Mouse (Mus musculus) forebrain, embryonic 14.5 days (tissue): Measurements from ENCODE around the gene Thap7. TPM values are rescaled to one million over a fixed set of nuclear protein-coding genes. Genes with fewer than 3 reads are reported as not detected.
"Not testable (repeated sequence)": the region's sequence is repeated elsewhere in the genome, so short reads cannot be mapped to it uniquely, and the experiment has no call there.

Experiments
- ATAC-seq: fragments of 200-750 bp; cut with Nextera tagmentation; 2 replicates; pipeline ENCODE4 v1.8.0; 2017; ENCODE audit warnings: mild to moderate bottlenecking, moderate library complexity
- DNase-seq: peaks from one replicate; pipeline ENCODE4 v3.0.0-alpha.2; 2015; ENCODE audit warnings: low spot score
- H3K27ac ChIP-seq: fragments of 300-500 bp; sonication (generic); 2 replicates; pipeline ENCODE4 v1.5.1; 2014; ENCODE audit warnings: low read depth, mild to moderate bottlenecking, control low read depth, low read length, moderate library complexity
- H3K27me3 ChIP-seq: fragments of 300-500 bp; sonication (generic); replicated peaks from 2 replicates; pipeline ENCODE4 v1.6.1; 2014; ENCODE audit warnings: low read length, control low read depth, mixed read lengths; ENCODE audit not compliant: control insufficient read depth, insufficient read depth
- H3K36me3 ChIP-seq: fragments of 300-500 bp; sonication (generic); 2 replicates; pipeline ENCODE4 v1.6.1; 2014; ENCODE audit warnings: low read length, control low read depth; ENCODE audit not compliant: control insufficient read depth, insufficient read depth
- H3K4me1 ChIP-seq: fragments of 300-500 bp; sonication (generic); 2 replicates; pipeline ENCODE4 v1.6.1; 2014; ENCODE audit warnings: antibody characterized with exemption, low read length, control low read depth; ENCODE audit not compliant: control insufficient read depth, insufficient read depth
- H3K4me2 ChIP-seq: fragments of 300-500 bp; sonication (generic); 2 replicates; pipeline ENCODE4 v1.6.1; 2014; ENCODE audit warnings: mild to moderate bottlenecking, control low read depth, low read length
- H3K4me3 ChIP-seq: fragments of 300-500 bp; sonication (generic); 2 replicates; pipeline ENCODE4 v1.5.1; 2014; ENCODE audit warnings: low read depth, low read length, control low read depth
- H3K9ac ChIP-seq: fragments of 300-500 bp; sonication (generic); 2 replicates; pipeline ENCODE4 v1.6.1; 2014; ENCODE audit warnings: mild to moderate bottlenecking, low read length, control low read depth, moderate library complexity
- H3K9me3 ChIP-seq: fragments of 300-500 bp; sonication (generic); replicated peaks from 2 replicates; pipeline ENCODE4 v1.6.1; 2016; ENCODE audit warnings: low read length, control low read depth, mixed read lengths; ENCODE audit not compliant: control insufficient read depth
- WGBS: fragments of 180-500 bp; shearing (Covaris S2); extraction: QIAGEN DNeasy Blood & Tissue Kit; methylation state at CpG from one replicate; pipeline ENCODE4 v1.1.7; 2014; 5-methylcytosine and 5-hydroxymethylcytosine counted together
- polyA plus RNA-seq: library from polyadenylated mRNA; unstranded; fragments of >200 nt; fragmentation: Nextera tagmentation; extraction: Ambion mirVana; gene quantifications from 2 replicates; pipeline ENCODE4 v1.2.1, GENCODE M21; 2014

Gene Thap7
- polyA plus RNA-seq, 1 experiment from 2014 or later: 61.6 TPM

- WGBS: under 1% methylated on average over 22 of the region's 22 CpGs
- Histone ChIP-seq H3K9ac (peak within 1 kb of the TSS; percentile 29; the same call in 1 of the 2 replicates), H3K4me2 (peak within 1 kb of the TSS; percentile 47), H3K9me3 (no peaks in the 10 kb centered on the region), H3K4me1 (peaks cover 12% of the 10 kb centered on the region; the same call in 1 of the 2 replicates), H3K27me3 (peaks cover 10% of the 10 kb centered on the region; the same call in 1 of the 2 replicates), H3K36me3 (no peaks in the 10 kb centered on the region), H3K27ac (peak within 1 kb of the TSS; percentile 21; the same call in 1 of the 2 replicates), H3K4me3 (0 out of 2 replicates have a peak within 1 kb of the TSS, but pooled peaks have one; percentile 10)
- ATAC-seq: peak; percentile 78
- DNase-seq: peak; percentile 79
These were observed 30.3 kb upstream of the Thap7 start, which contains the start of gene Lrrc74b for GRCm38 (mm10) chr16:17561128-17561750. Lrrc74b (minus strand) TSS chr16:17561247.

- H3K27ac ChIP-seq: no peak overlapping the region
- no peak overlapping the region; the same call in 1 of the 2 replicates for H3K4me2 ChIP-seq
- no peak for ATAC-seq
- H3K4me3 ChIP-seq: no peak overlapping the region
- H3K9me3 ChIP-seq: no peaks in the 10 kb centered on the region
- no peak overlapping the region for H3K9ac ChIP-seq
- no peaks in the 10 kb centered on the region for H3K36me3 ChIP-seq
- DNase-seq: no peak
- H3K4me1 ChIP-seq: peaks cover 12% of the 10 kb centered on the region; the same call in 1 of the 2 replicates
- peaks cover 10% of the 10 kb centered on the region; the same call in 1 of the 2 replicates for H3K27me3 ChIP-seq
- 69% methylated on average over 9 of the region's 9 CpGs for WGBS
These were observed 28.6 kb upstream of the Thap7 start for GRCm38 (mm10) chr16:17559396-17560027.

GRCm38 (mm10) chr16:17558811-17559210, 27.9 kb upstream of the Thap7 start:
- Histone ChIP-seq H3K27ac (no peak overlapping the region), H3K9me3 (no peaks in the 10 kb centered on the region), H3K4me3 (no peak overlapping the region), H3K4me1 (peaks cover 17% of the 10 kb centered on the region), H3K4me2 (peak overlapping the region; percentile 18; the same call in 1 of the 2 replicates), H3K9ac (peak overlapping the region; percentile 35; the same call in 1 of the 2 replicates), H3K36me3 (no peaks in the 10 kb centered on the region), H3K27me3 (peaks cover 10% of the 10 kb centered on the region; the same call in 1 of the 2 replicates)
- WGBS: 1% methylated on average over 5 of the region's 5 CpGs
- ATAC-seq (no peak), DNase-seq (no peak)

- WGBS: 1% methylated on average over 5 of the region's 5 CpGs
These were observed 27.1 kb upstream of the Thap7 start for GRCm38 (mm10) chr16:17557947-17558480.

GRCm38 (mm10) chr16:17556907-17557306, 26.0 kb upstream of the Thap7 start:
- DNase-seq: no peak
- ATAC-seq: no peak
- no peak overlapping the region for H3K27ac ChIP-seq
- H3K36me3 ChIP-seq: no peaks in the 10 kb centered on the region
- no peaks in the 10 kb centered on the region for H3K9me3 ChIP-seq
- 48% methylated on average over 4 of the region's 4 CpGs for WGBS
- H3K4me3 ChIP-seq: no peak overlapping the region
- 0 out of 2 replicates have a peak, but pooled peaks cover 3% of the 10 kb centered on the region for H3K27me3 ChIP-seq
- H3K9ac ChIP-seq: no peak overlapping the region
- no peak overlapping the region for H3K4me2 ChIP-seq
- peaks cover 16% of the 10 kb centered on the region for H3K4me1 ChIP-seq

More at GRCm38 (mm10) chr16:17557947-17558480, 27.1 kb upstream of the Thap7 start:
- H3K4me2 ChIP-seq: no peak overlapping the region; the same call in 1 of the 2 replicates
- H3K36me3 ChIP-seq: no peaks in the 10 kb centered on the region
- no peak overlapping the region for H3K27ac ChIP-seq
- H3K4me1 ChIP-seq: peaks cover 17% of the 10 kb centered on the region
- no peak overlapping the region for H3K9ac ChIP-seq
- peaks cover 10% of the 10 kb centered on the region; the same call in 1 of the 2 replicates for H3K27me3 ChIP-seq
- DNase-seq: peak; percentile 73
- ATAC-seq: 0 out of 2 replicates have a peak, but pooled peaks have one; percentile 24
- H3K4me3 ChIP-seq: no peak overlapping the region
- no peaks in the 10 kb centered on the region for H3K9me3 ChIP-seq

- Histone ChIP-seq H3K36me3 (no peaks in the 10 kb centered on the region), H3K9ac (no peak overlapping the region), H3K27me3 (no peaks in the 10 kb centered on the region), H3K4me2 (no peak overlapping the region), H3K9me3 (no peaks in the 10 kb centered on the region), H3K27ac (no peak overlapping the region), H3K4me3 (no peak overlapping the region), H3K4me1 (peaks cover 9% of the 10 kb centered on the region)
- ATAC-seq: no peak
- WGBS: 87% methylated on average over 4 of the region's 4 CpGs
- DNase-seq: no peak
These were observed 25.2 kb upstream of the Thap7 start for GRCm38 (mm10) chr16:17556180-17556579.

GRCm38 (mm10) chr16:17554702-17555101, 23.8 kb upstream of the Thap7 start:
- H3K9ac ChIP-seq, H3K4me1 ChIP-seq, H3K4me2 ChIP-seq, H3K9me3 ChIP-seq, H3K36me3 ChIP-seq, H3K27me3 ChIP-seq, H3K4me3 ChIP-seq: not testable (repeated sequence)
- ATAC-seq: peak; percentile 47; the same call in 1 of the 2 replicates
- WGBS: 10% methylated on average over 4 of the region's 4 CpGs
- peak; percentile 39 for DNase-seq
- H3K27ac ChIP-seq: peak overlapping the region; percentile 64

- 2% methylated on average over 18 of the region's 18 CpGs for WGBS
- Histone ChIP-seq H3K36me3 (no peaks in the 10 kb centered on the region), H3K4me2 (peak overlapping the region; percentile 41), H3K9me3 (no peaks in the 10 kb centered on the region), H3K4me1 (peaks cover 8% of the 10 kb centered on the region), H3K9ac (peak overlapping the region; percentile 43; the same call in 1 of the 2 replicates), H3K4me3 (0 out of 2 replicates have a peak overlapping the region, but pooled peaks have one; percentile 4), H3K27ac (peak overlapping the region; percentile 64), H3K27me3 (no peaks in the 10 kb centered on the region)
- DNase-seq (peak; percentile 68), ATAC-seq (peak; percentile 85)
These were observed 23.2 kb upstream of the Thap7 start for GRCm38 (mm10) chr16:17553910-17554685.
